In genomic region chr17:27183667-27184292, GRCm38 (mm10) we compare ENCODE assay signal across 29 mouse cellular contexts. TPM values are rescaled to one million over a fixed set of nuclear protein-coding genes. Genes with fewer than 3 reads are reported as not detected.
DNase-seq lines count a peak whose midpoint lies in the region; ATAC-seq and TF ChIP-seq lines count a peak whose summit lies in the region.
"Had no signal": no experiment of that assay in that cellular context is flagged by ENCODE, and none has a peak within 500 bp of the region (broad histone marks: within the 10 kb centered on the region; RNA-seq: fewer than 3 reads in every experiment).

No protein-coding gene starts in this region.

- no peak for TF ChIP-seq EP300 in CH12.LX (IDR thresholded peaks at IDR 0.05; ENCODE audit: low read length)
- no peak for TF ChIP-seq EP300 in liver, embryonic 14.5 days (IDR thresholded peaks at IDR 0.05; ENCODE audit: low read depth)

- peaks cover 0 to 3% of the 10 kb centered on the region in 2 experiments for H3K36me3 ChIP-seq in CH12.LX (replicated peaks in 1 of 2; ENCODE audit: control insufficient read depth in 1 of 2, insufficient read depth in 1 of 2, low read length in 1 of 2)
- H3K36me3 ChIP-seq in liver, embryonic 14.5 days (replicated peaks; ENCODE audit: control insufficient read depth, insufficient read depth, low read depth), result no peaks in the 10 kb centered on the region
- H3K36me3 ChIP-seq in stomach, embryonic 15.5 days, result no peaks in the 10 kb centered on the region
- no peaks in the 10 kb centered on the region for H3K36me3 ChIP-seq in midbrain, embryonic 11.5 days (ENCODE audit: control insufficient read depth, insufficient read depth, low read length)
- H3K36me3 ChIP-seq: embryonic facial prominence, embryonic 13.5 days; heart, embryonic 13.5 days; limb, embryonic 10.5 days; limb, embryonic 15.5 days; lung, embryonic 15.5 days; midbrain, embryonic 13.5 days had no signal

- H3K4me3 ChIP-seq in CH12.LX (replicated peaks in 1 of 3; ENCODE audit: low read depth in 2 of 3, low read length in 2 of 3, poor library complexity in 1 of 3), result no peak overlapping the region
- no peak overlapping the region for H3K4me3 ChIP-seq in liver, embryonic 14.5 days (ENCODE audit: insufficient read depth in 1 of 2, low read depth in 2 of 2, low read length in 2 of 2)
- no peak overlapping the region for H3K4me3 ChIP-seq in stomach, embryonic 15.5 days (replicated peaks)
- no peak overlapping the region for H3K4me3 ChIP-seq in midbrain, embryonic 11.5 days (ENCODE audit: low read depth, low read length)
- H3K4me3 ChIP-seq: embryonic facial prominence, embryonic 13.5 days; forebrain, embryonic 13.5 days; heart, embryonic 13.5 days; limb, embryonic 10.5 days; limb, embryonic 15.5 days; lung, embryonic 15.5 days; midbrain, embryonic 13.5 days had no signal

- no peaks in the 10 kb centered on the region for H3K9me3 ChIP-seq in CH12.LX (replicated peaks; ENCODE audit: low read length)
- H3K9me3 ChIP-seq in liver, embryonic 14.5 days (ENCODE audit: control insufficient read depth, low read length), result peaks cover under 1% of the 10 kb centered on the region
- H3K9me3 ChIP-seq in stomach, embryonic 15.5 days, result no peaks in the 10 kb centered on the region
- H3K9me3 ChIP-seq in midbrain, embryonic 11.5 days (ENCODE audit: control insufficient read depth, low read length), result no peaks in the 10 kb centered on the region
- H3K9me3 ChIP-seq: embryonic facial prominence, embryonic 13.5 days; forebrain, embryonic 13.5 days; heart, embryonic 13.5 days; limb, embryonic 10.5 days; limb, embryonic 15.5 days; lung, embryonic 15.5 days; midbrain, embryonic 13.5 days had no signal

- no peaks in the 10 kb centered on the region for H3K27me3 ChIP-seq in CH12.LX (replicated peaks)
- no peaks in the 10 kb centered on the region for H3K27me3 ChIP-seq in liver, embryonic 14.5 days (ENCODE audit: control insufficient read depth, insufficient read depth, low read length)
- no peaks in the 10 kb centered on the region for H3K27me3 ChIP-seq in stomach, embryonic 15.5 days (replicated peaks)
- H3K27me3 ChIP-seq in midbrain, embryonic 11.5 days (ENCODE audit: control insufficient read depth, insufficient read depth, low read length), result no peaks in the 10 kb centered on the region
- H3K27me3 ChIP-seq: embryonic facial prominence, embryonic 13.5 days; limb, embryonic 15.5 days; lung, embryonic 15.5 days; midbrain, embryonic 13.5 days had no signal

- 0 out of 2 replicates have a peak, but pooled peaks cover 1% of the 10 kb centered on the region for H3K79me2 ChIP-seq in CH12.LX (replicated peaks; ENCODE audit: control insufficient read depth, extremely low read depth, insufficient read depth, poor library complexity, severe bottlenecking)

- dilution Hi-C loops in CH12.LX (cut with MboI; ENCODE audit: extremely low pct_ligation_motif_present, extremely low pct_unique_long_range_greater_than_20kb, low sequenced_read_pairs), result no loop called here

- no peak for TF ChIP-seq CTCF in CH12.LX (conservative IDR thresholded peaks at IDR 0.05 in 1 of 2, IDR thresholded peaks at IDR 0.05 in 1 of 2; ENCODE audit: low read depth in 2 of 2, low read length in 2 of 2)
- TF ChIP-seq CTCF in liver, embryonic 14.5 days (IDR thresholded peaks at IDR 0.05; ENCODE audit: low read depth), result no peak

- no peak overlapping the region; the same call in 1 of the 2 replicates for H3K27ac ChIP-seq in CH12.LX (ENCODE audit: insufficient read depth, low read depth)
- no peak overlapping the region for H3K27ac ChIP-seq in liver, embryonic 14.5 days
- no peak overlapping the region for H3K27ac ChIP-seq in stomach, embryonic 15.5 days
- H3K27ac ChIP-seq in midbrain, embryonic 11.5 days (ENCODE audit: low read depth, low read length), result no peak overlapping the region
- H3K27ac ChIP-seq: embryonic facial prominence, embryonic 13.5 days; forebrain, embryonic 13.5 days; heart, embryonic 13.5 days; hindbrain, embryonic 14.5 days; limb, embryonic 10.5 days; limb, embryonic 15.5 days; lung, embryonic 15.5 days; midbrain, embryonic 13.5 days had no signal

- H3K4me2 ChIP-seq in CH12.LX (ENCODE audit: insufficient read depth, low read depth, poor library complexity, severe bottlenecking), result no peak overlapping the region
- H3K4me2 ChIP-seq in liver, embryonic 14.5 days (ENCODE audit: low read depth), result peak overlapping the region; percentile 25
- no peak overlapping the region for H3K4me2 ChIP-seq in stomach, embryonic 15.5 days
- H3K4me2 ChIP-seq in midbrain, embryonic 11.5 days, result no peak overlapping the region
- H3K4me2 ChIP-seq: embryonic facial prominence, embryonic 13.5 days; forebrain, embryonic 13.5 days; heart, embryonic 13.5 days; hindbrain, embryonic 14.5 days; limb, embryonic 15.5 days; lung, embryonic 15.5 days; midbrain, embryonic 13.5 days had no signal

- peak; percentile 74 for ATAC-seq in erythroblast, adult 5-6 weeks (replicated peaks; ENCODE audit: low FRiP score, poor library complexity, severe bottlenecking)
- peak; percentile 70 for ATAC-seq in liver, embryonic 14.5 days (ENCODE audit: insufficient read depth)
- ATAC-seq in stomach, embryonic 15.5 days (ENCODE audit: insufficient read depth, low FRiP score, low read depth), result peak; percentile 37; the same call in 1 of the 2 replicates
- ATAC-seq in midbrain, embryonic 11.5 days (ENCODE audit: low FRiP score), result no peak
- ATAC-seq: forebrain, embryonic 13.5 days; intestine, postnatal 0 days; midbrain, embryonic 13.5 days had no signal

- no peak for DNase-seq in CH12.LX (ENCODE audit: extremely low read depth)
- no peak for DNase-seq in liver, embryonic 14.5 days (ENCODE audit: low read depth in 3 of 3, low spot score in 3 of 3)
- DNase-seq in frontal cortex, adult 2 months (ENCODE audit: extremely low spot score in 1 of 2, low spot score in 1 of 2), result no peak
- DNase-seq in spleen, postnatal 14 days (ENCODE audit: low spot score in 2 of 2), result no peak
- DNase-seq in spleen, adult 18-20 months, result no peak
- no peak for DNase-seq in midbrain, embryonic 11.5 days (ENCODE audit: low spot score, missing footprints)
- DNase-seq: adrenal gland, postnatal 25 days; cerebellum, adult 8-10 months; cerebellum, postnatal 25 days; gastrocnemius, postnatal 10 days; heart, postnatal 10 days; kidney, adult 9 months; kidney, postnatal 10 days; layer of hippocampus, postnatal 36 days; right cerebral cortex, postnatal 14 days had no signal

- 56% methylated on average over 12 of the region's 12 CpGs for WGBS in liver, embryonic 14.5 days (ENCODE audit: insufficient replicate concordance)
- 73% methylated on average over 12 of the region's 12 CpGs for WGBS in stomach, embryonic 15.5 days
- 85% methylated on average over 12 of the region's 12 CpGs for WGBS in midbrain, embryonic 11.5 days

- TF ChIP-seq RAD21 in CH12.LX (IDR thresholded peaks at IDR 0.05; ENCODE audit: low read depth, low read length), result no peak

- TF ChIP-seq POLR2A in CH12.LX (IDR thresholded peaks at IDR 0.05; ENCODE audit: low read depth, low read length), result no peak

- peaks cover 34 to 54% of the 10 kb centered on the region in 2 experiments for H3K4me1 ChIP-seq in CH12.LX (ENCODE audit: control insufficient read depth in 1 of 2, insufficient read depth in 2 of 2)
- H3K4me1 ChIP-seq in liver, embryonic 14.5 days (replicated peaks; ENCODE audit: control insufficient read depth in 2 of 2, insufficient read depth in 2 of 2, low read length in 1 of 2), result peaks cover 13 to 17% of the 10 kb centered on the region in 2 experiments
- H3K4me1 ChIP-seq in stomach, embryonic 15.5 days, result no peaks in the 10 kb centered on the region
- peaks cover 6% of the 10 kb centered on the region for H3K4me1 ChIP-seq in midbrain, embryonic 11.5 days (ENCODE audit: control insufficient read depth, insufficient read depth, low read length)
- H3K4me1 ChIP-seq: lung, embryonic 15.5 days had no signal

- in situ Hi-C loops in CH12.LX (cut with MboI; ENCODE audit: low pct_ligation_motif_present, low pct_unique_long_range_greater_than_20kb, low sequenced_read_pairs), result loop anchor here (5.0 kb wide), 1 partner anchor 46 kb away; no protein-coding TSS in a partner anchor

- no peak overlapping the region for H3K9ac ChIP-seq in CH12.LX (ENCODE audit: insufficient read depth, low read depth)
- 0 out of 2 replicates have a peak overlapping the region, but pooled peaks have one; percentile 1 for H3K9ac ChIP-seq in liver, embryonic 14.5 days (replicated peaks)
- H3K9ac ChIP-seq in stomach, embryonic 15.5 days, result no peak overlapping the region
- no peak overlapping the region for H3K9ac ChIP-seq in midbrain, embryonic 11.5 days (ENCODE audit: low read length)
- H3K9ac ChIP-seq: embryonic facial prominence, embryonic 13.5 days; forebrain, embryonic 13.5 days; heart, embryonic 13.5 days; hindbrain, embryonic 14.5 days; limb, embryonic 15.5 days; lung, embryonic 15.5 days; midbrain, embryonic 13.5 days had no signal

RNA-seq across cellular contexts. Expression of gene Ip6k3, which starts 16.2 kb away (rescaled TPM):
- total RNA-seq in CH12.LX (2012; rRNA removed) (43.4 and 65.7 TPM in 2 replicates), CH12.LX (2014; rRNA removed) (25.9 and 26.3 TPM in 2 replicates)
- polyA plus RNA-seq in CH12.LX (2012; ENCODE audit: insufficient read length, low read depth), result 49.6 and 53.9 TPM in 2 replicates
- not detected in 2 replicates for total RNA-seq in erythroblast, adult 5-6 weeks (2015; ENCODE audit: low replicate concordance)
- total RNA-seq in erythroblast, adult 5-6 weeks (2017; ENCODE audit: low replicate concordance), result not detected in 2 replicates
- 0.02 TPM in 1 of 2 replicates, not detected in the other for polyA plus RNA-seq in liver, embryonic 14.5 days (2012; rRNA removed)
- polyA plus RNA-seq in liver, embryonic 14.5 days (2014; fragmentation: Nextera tagmentation; extraction: Ambion mirVana), result 0.04 TPM in 1 of 2 replicates, not detected in the other
- 0.18 and 0.21 TPM in 2 replicates for polyA plus RNA-seq in stomach, embryonic 15.5 days (2015; fragmentation: Nextera tagmentation; extraction: Ambion mirVana)
- 1.1 and 1.3 TPM in 2 replicates for polyA plus RNA-seq in frontal cortex, adult 2 months (2012; rRNA removed)
- polyA plus RNA-seq in midbrain, embryonic 11.5 days (2014; fragmentation: Nextera tagmentation; extraction: Ambion mirVana), result 0.07 and 0.48 TPM in 2 replicates
- total RNA-seq: hematopoietic stem cell, adult 5-6 weeks; MEL had no signal
- polyA plus RNA-seq: intestine, postnatal 0 days; limb, embryonic 10.5 days; small intestine, adult 2 months had no signal

RNA-seq across cellular contexts. Expression of gene Lemd2, which starts 20.5 kb away (rescaled TPM):
- 26.5 and 28.8 TPM in 2 replicates for total RNA-seq in CH12.LX (2012; rRNA removed)
- 15.1 and 15.5 TPM in 2 replicates for total RNA-seq in CH12.LX (2014; rRNA removed)
- polyA plus RNA-seq in CH12.LX (2012; ENCODE audit: insufficient read length, low read depth), result 18.4 and 22.5 TPM in 2 replicates
- 2.7 and 5.4 TPM in 2 replicates for total RNA-seq in erythroblast, adult 5-6 weeks (2015; ENCODE audit: low replicate concordance)
- 12.9 and 13.5 TPM in 2 replicates for total RNA-seq in erythroblast, adult 5-6 weeks (2017; ENCODE audit: low replicate concordance)
- polyA plus RNA-seq in liver, embryonic 14.5 days (2012; rRNA removed), result 15.5 and 16.4 TPM in 2 replicates
- polyA plus RNA-seq in liver, embryonic 14.5 days (2014; fragmentation: Nextera tagmentation; extraction: Ambion mirVana), result 3.1 and 3.7 TPM in 2 replicates
- polyA plus RNA-seq in stomach, embryonic 15.5 days (2015; fragmentation: Nextera tagmentation; extraction: Ambion mirVana), result 12.7 and 14.7 TPM in 2 replicates
- polyA plus RNA-seq in frontal cortex, adult 2 months (2012; rRNA removed), result 68.2 and 68.7 TPM in 2 replicates
- polyA plus RNA-seq in midbrain, embryonic 11.5 days (2014; fragmentation: Nextera tagmentation; extraction: Ambion mirVana), result 13.2 and 16.3 TPM in 2 replicates

RNA-seq across cellular contexts. Expression of gene Uqcc2, which starts 50.1 kb away (rescaled TPM):
- total RNA-seq in CH12.LX (2012; rRNA removed) (198 and 208 TPM in 2 replicates), CH12.LX (2014; rRNA removed) (240 and 277 TPM in 2 replicates)
- polyA plus RNA-seq in CH12.LX (2012; ENCODE audit: insufficient read length, low read depth), result 107 and 126 TPM in 2 replicates
- 37.1 and 39.7 TPM in 2 replicates for total RNA-seq in erythroblast, adult 5-6 weeks (2015; ENCODE audit: low replicate concordance)
- total RNA-seq in erythroblast, adult 5-6 weeks (2017; ENCODE audit: low replicate concordance), result 19.8 and 25.6 TPM in 2 replicates
- 73.6 and 129 TPM in 2 replicates for polyA plus RNA-seq in liver, embryonic 14.5 days (2012; rRNA removed)
- polyA plus RNA-seq in liver, embryonic 14.5 days (2014; fragmentation: Nextera tagmentation; extraction: Ambion mirVana), result 204 and 208 TPM in 2 replicates
- 267 and 309 TPM in 2 replicates for polyA plus RNA-seq in stomach, embryonic 15.5 days (2015; fragmentation: Nextera tagmentation; extraction: Ambion mirVana)
- 327 and 355 TPM in 2 replicates for polyA plus RNA-seq in frontal cortex, adult 2 months (2012; rRNA removed)
- polyA plus RNA-seq in midbrain, embryonic 11.5 days (2014; fragmentation: Nextera tagmentation; extraction: Ambion mirVana), result 316 and 332 TPM in 2 replicates

Comparison
In these comparisons a context has a peak if more than half of its experiments do, and no peak if none do; other contexts are left out.
1. RNA of gene Ip6k3, which starts 16.2 kb away (polyA plus RNA-seq): 49.6 to 53.9 TPM in CH12.LX; 1.1 to 1.3 TPM in frontal cortex, adult 2 months, 0.18 to 0.21 TPM in stomach, embryonic 15.5 days, 0.07 to 0.48 TPM in midbrain, embryonic 11.5 days and 0.02 to 0.04 TPM in liver, embryonic 14.5 days; every median in the first group is over 10 times any median in the second.